Mouse (Mus musculus): ENCODE measurements around the gene Ptpn1. TPM values are rescaled to one million over a fixed set of nuclear protein-coding genes. Genes with fewer than 3 reads are reported as not detected.

The Ptpn1 gene
- polyA plus RNA-seq, 1 experiment from 2014 or later = 45.1 TPM

DNA sequence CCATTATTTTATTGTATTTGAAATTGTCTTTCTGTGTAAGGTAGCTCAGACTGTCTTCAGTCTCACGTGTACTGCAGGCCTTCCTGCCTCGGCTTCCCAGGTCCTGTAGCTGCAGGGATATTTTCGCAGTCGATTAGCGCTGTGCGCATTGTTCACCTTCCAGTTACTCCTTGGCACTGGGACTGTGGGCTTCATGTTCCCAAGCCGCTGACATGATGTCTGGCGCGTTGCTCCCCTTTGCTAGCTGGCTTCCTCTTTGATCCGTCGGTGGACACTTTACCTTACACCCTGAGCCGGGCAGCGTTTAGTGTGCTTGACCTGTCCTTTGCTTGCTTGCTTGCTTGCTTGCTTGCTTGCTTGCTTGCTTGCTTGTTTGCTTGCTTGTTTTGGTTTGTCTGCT, 16.7 kb downstream of the Ptpn1 start:
- Histone ChIP-seq H3K9me3 (replicated peaks) (no peaks in the 10 kb centered on the region), H3K36me3 (no peaks in the 10 kb centered on the region), H3K4me1 (replicated peaks) (peaks cover 52% of the 10 kb centered on the region), H3K27me3 (no peaks in the 10 kb centered on the region), H3K4me2 (no peak overlapping the region), H3K9ac (no peak overlapping the region), H3K4me3 (no peak overlapping the region), H3K27ac (peak overlapping the region; percentile 53)
- 60% methylated on average over 13 of the region's 13 CpGs for WGBS
- ATAC-seq (replicated peaks; ENCODE audit: insufficient number of reproducible peaks, insufficient read depth, low FRiP score, low read depth) = no peak

DNA sequence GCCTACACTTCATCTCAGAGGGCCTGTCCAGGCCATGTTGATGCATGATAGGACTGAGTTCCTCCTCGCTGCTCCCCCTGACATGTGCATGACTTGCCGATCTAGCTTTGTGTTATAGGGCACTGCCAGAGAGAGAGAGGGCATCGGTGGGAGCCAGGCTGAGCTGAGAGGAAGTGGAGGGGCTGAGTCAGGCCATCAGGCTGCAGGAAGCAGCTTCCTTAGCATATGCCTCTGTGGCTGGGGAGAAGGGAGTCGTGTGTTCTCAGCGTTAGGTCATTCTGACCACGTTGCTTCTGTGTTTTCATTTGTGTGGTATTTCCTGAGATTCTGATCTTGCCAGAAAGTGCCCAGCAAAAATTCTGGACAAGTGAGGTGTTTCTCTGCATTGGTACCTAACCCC, 17.4 kb downstream of the Ptpn1 start:
- no peak overlapping the region; the same call in 1 of the 2 replicates for H3K9ac ChIP-seq
- H3K9me3 ChIP-seq (replicated peaks) = no peaks in the 10 kb centered on the region
- no peaks in the 10 kb centered on the region for H3K36me3 ChIP-seq
- no peaks in the 10 kb centered on the region for H3K27me3 ChIP-seq
- no peak overlapping the region for H3K4me3 ChIP-seq
- WGBS = 43% methylated on average over 6 of the region's 6 CpGs
- no peak overlapping the region for H3K4me2 ChIP-seq
- H3K27ac ChIP-seq = peak overlapping the region; percentile 53
- ATAC-seq (replicated peaks; ENCODE audit: insufficient number of reproducible peaks, insufficient read depth, low FRiP score, low read depth) = peak; percentile 48; the same call in 1 of the 2 replicates
- H3K4me1 ChIP-seq (replicated peaks) = peaks cover 52% of the 10 kb centered on the region

DNA sequence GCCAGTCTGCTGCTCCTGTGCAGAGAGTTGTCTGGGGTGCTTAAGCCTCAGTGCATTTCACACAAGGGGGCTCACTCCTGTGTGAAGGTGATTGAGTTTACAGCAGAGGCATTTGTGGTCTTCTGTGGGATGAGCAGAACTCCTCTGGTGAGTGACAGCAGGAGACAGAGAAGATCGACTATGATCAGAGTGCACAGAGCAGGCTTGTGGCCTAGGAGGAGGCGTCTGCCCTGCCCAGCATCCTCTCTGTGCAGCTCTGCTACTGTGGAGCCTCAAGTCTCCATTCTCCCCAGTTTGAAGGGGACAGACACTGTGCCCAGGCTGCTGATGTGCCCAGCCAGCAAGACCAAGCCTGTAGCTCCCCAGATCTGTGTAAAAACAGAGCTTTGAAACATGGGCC, 18.0 kb downstream of the Ptpn1 start:
- H3K4me3 ChIP-seq = no peak overlapping the region
- no peaks in the 10 kb centered on the region for H3K27me3 ChIP-seq
- no peak overlapping the region for H3K4me2 ChIP-seq
- 63% methylated on average over 2 of the region's 2 CpGs for WGBS
- no peaks in the 10 kb centered on the region for H3K9me3 ChIP-seq (replicated peaks)
- H3K36me3 ChIP-seq = no peaks in the 10 kb centered on the region
- H3K4me1 ChIP-seq (replicated peaks) = peaks cover 52% of the 10 kb centered on the region
- no peak for ATAC-seq (replicated peaks; ENCODE audit: insufficient number of reproducible peaks, insufficient read depth, low FRiP score, low read depth)
- no peak overlapping the region for H3K9ac ChIP-seq
- peak overlapping the region; percentile 53 for H3K27ac ChIP-seq

DNA sequence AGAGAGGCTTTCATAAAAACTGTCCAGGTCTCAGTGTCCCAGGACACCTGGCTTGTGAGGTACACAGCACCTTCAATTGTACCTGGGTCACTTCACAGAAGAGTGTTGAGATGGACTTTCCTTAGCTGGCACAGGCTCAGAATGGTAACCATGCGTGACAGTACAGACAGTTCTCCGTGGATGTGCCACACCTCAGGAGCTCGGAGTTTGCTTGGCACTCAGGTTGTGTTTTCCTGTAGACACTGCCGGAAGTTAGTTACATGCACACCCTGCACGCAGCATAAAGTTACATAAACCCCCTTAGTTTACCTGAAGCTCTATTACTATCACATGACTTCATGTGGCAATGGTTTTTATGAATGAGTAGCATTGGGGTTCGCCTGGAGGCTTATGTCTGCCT, 18.8 kb downstream of the Ptpn1 start:
- Histone ChIP-seq H3K27ac (no peak overlapping the region), H3K4me2 (no peak overlapping the region), H3K9me3 (replicated peaks) (no peaks in the 10 kb centered on the region), H3K4me3 (no peak overlapping the region), H3K9ac (no peak overlapping the region), H3K27me3 (no peaks in the 10 kb centered on the region), H3K4me1 (replicated peaks) (peaks cover 47% of the 10 kb centered on the region), H3K36me3 (no peaks in the 10 kb centered on the region)
- ATAC-seq (replicated peaks; ENCODE audit: insufficient number of reproducible peaks, insufficient read depth, low FRiP score, low read depth) = no peak
- WGBS = 87% methylated on average over 6 of the region's 6 CpGs

DNA sequence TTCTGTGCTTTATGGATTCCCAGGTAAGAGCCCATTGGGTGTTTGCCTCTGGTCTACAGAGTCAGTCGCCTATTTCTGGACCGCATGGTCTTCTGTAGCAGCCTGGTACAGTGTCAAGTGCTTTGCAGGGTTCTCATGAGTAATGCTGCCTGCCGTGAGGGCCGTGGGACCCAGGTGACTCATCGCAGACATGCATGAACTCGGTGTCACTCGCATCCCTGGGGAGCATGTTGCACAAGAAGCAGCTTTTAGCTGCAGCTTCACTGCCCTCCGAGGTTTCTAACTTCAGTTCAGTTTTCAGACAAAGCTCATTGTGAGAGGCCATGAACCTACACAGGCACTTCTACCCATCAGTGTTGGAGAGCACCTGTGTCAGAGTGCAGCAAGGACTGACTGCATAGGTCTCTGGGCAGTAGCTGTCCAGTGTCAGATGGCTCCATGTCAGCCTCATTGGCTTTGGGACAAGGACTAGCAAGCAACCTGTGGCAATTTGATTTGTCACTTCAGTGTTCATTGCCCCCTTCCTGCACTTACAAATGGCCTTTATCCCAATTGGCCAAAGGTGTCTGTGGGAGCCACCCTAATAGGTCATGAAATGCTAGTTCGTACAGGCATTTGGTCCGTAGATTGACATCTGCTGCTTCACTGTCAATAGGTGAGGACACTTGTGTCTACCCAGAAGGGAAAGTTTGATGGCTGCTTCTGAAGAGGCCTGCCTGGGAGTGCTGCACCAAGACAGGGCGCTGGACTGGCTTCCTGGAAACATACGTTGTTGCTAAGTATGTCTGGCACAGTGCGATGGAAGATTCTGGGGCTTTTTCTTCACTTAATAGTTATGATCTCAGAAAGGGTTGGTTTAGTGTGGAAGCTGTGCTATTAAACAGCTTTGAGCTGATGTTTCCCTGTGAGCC, 19.7 kb downstream of the Ptpn1 start:
- Histone ChIP-seq H3K9ac (no peak overlapping the region), H3K9me3 (replicated peaks) (no peaks in the 10 kb centered on the region), H3K4me1 (replicated peaks) (peaks cover 47% of the 10 kb centered on the region), H3K4me3 (no peak overlapping the region), H3K27ac (no peak overlapping the region), H3K36me3 (no peaks in the 10 kb centered on the region), H3K27me3 (no peaks in the 10 kb centered on the region), H3K4me2 (no peak overlapping the region)
- ATAC-seq (replicated peaks; ENCODE audit: insufficient number of reproducible peaks, insufficient read depth, low FRiP score, low read depth) = no peak
- 74% methylated on average over 13 of the region's 13 CpGs for WGBS

DNA sequence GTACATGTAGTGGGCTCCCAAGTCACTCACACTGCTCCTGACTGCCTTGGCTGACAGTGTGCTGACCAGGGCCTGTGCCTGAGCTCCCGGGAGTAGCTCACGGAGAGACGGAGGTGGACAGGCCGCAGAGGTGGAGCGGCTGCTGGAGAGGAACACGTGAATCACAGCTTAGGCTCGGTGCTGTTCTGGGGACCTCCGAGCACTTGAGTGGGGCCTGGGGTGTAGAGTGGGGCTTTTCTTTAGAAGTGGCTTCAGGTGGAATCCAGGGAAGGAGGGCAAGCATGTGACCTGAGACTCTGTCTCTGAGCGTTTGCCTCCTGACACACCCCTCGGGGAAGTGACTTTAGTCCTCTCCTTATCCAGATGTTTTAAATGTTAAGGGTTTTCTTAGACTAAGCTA, 22.0 kb downstream of the Ptpn1 start:
- Histone ChIP-seq H3K27me3 (no peaks in the 10 kb centered on the region), H3K27ac (no peak overlapping the region), H3K9me3 (replicated peaks) (no peaks in the 10 kb centered on the region), H3K4me3 (no peak overlapping the region), H3K4me2 (no peak overlapping the region), H3K4me1 (replicated peaks) (peaks cover 48% of the 10 kb centered on the region), H3K36me3 (no peaks in the 10 kb centered on the region), H3K9ac (no peak overlapping the region)
- no peak for ATAC-seq (replicated peaks; ENCODE audit: insufficient number of reproducible peaks, insufficient read depth, low FRiP score, low read depth)
- WGBS = 68% methylated on average over 10 of the region's 10 CpGs

DNA sequence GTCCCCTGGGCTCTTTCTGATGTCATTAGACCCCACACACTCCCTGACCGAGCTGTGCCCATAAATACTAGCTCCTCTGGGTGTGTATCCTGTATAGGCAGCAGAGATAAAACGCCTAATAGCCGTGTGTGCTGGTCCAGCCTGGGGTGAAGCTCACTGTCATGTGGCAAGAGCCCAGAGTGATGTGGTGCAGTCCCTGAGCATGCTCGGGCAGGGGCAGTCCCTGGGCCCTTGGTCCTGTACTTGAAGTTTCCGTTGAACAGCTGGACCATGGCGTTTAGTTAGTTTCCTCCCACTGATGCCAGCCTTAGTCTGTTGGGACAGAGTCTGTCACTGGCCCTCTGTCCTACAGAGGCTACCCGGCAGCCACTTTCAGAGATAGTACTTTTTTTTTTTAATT, 23.1 kb downstream of the Ptpn1 start:
- no peak overlapping the region for H3K27ac ChIP-seq
- no peak overlapping the region for H3K4me2 ChIP-seq
- ATAC-seq (replicated peaks; ENCODE audit: insufficient number of reproducible peaks, insufficient read depth, low FRiP score, low read depth) = no peak
- no peaks in the 10 kb centered on the region for H3K27me3 ChIP-seq
- H3K4me3 ChIP-seq = no peak overlapping the region
- H3K4me1 ChIP-seq (replicated peaks) = peaks cover 48% of the 10 kb centered on the region
- no peak overlapping the region for H3K9ac ChIP-seq
- 65% methylated on average over 7 of the region's 7 CpGs for WGBS
- no peaks in the 10 kb centered on the region for H3K9me3 ChIP-seq (replicated peaks)
- H3K36me3 ChIP-seq = no peaks in the 10 kb centered on the region

DNA sequence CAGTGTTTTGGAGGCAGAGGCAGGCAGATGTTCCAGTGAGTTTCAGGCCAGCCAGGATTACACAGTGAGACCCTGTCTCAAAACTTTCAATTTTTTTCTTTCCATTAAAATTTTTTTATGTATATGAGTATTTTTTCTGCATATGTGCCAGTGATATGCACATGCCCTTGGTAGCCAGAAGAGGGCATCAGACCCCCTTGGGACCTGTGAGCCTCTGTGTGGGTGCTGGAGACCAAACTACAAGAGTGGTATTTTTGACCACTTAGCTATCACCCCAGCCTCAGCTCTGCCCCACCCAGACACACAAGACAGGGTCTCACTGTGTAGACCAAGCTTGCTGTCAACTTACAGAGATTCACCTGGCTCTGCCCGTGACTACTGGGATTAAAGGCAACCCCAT, 25.7 kb downstream of the Ptpn1 start:
- 96% methylated on average over 1 of the region's 1 CpGs for WGBS
- H3K9me3 ChIP-seq (replicated peaks) = no peaks in the 10 kb centered on the region
- H3K36me3 ChIP-seq = no peaks in the 10 kb centered on the region
- no peak overlapping the region for H3K4me3 ChIP-seq
- H3K27me3 ChIP-seq = no peaks in the 10 kb centered on the region
- no peak overlapping the region for H3K9ac ChIP-seq
- no peak overlapping the region for H3K4me2 ChIP-seq
- H3K27ac ChIP-seq = peak overlapping the region; percentile 77
- H3K4me1 ChIP-seq (replicated peaks) = peaks cover 52% of the 10 kb centered on the region
- ATAC-seq (replicated peaks; ENCODE audit: insufficient number of reproducible peaks, insufficient read depth, low FRiP score, low read depth) = no peak

DNA sequence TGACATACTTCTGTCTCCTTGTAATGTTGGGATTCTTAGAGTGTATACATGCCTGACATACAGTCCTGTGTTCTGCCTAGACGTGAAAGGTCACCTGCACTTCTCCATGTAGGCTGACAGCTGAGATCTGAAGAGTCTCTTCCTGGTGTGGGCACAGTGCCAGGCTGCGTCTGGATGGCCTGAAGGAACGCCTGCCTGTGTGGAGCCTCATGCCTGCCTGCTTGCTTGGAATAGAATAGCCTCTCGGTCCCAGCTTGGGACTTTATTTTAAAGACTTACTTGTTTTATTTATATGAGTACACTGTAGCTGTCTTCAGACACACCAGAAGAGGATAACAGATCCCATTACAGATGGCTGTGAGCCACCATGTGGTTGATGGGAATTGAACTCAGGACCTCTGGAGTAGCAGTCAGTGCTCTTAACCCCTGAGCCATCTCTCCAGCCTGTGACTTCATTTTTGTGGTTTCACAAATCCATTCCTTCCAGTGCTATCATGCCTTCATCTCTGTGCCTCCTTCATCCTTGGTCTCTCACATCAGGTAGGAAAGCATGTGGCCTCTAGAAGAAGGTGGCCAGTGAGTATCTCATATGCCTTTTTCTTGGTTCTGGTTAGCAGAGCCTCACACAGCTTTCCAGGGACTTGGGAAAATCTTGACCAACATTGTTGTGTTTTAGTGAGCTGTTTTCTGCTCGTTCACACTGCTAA, 26.4 kb downstream of the Ptpn1 start:
- Histone ChIP-seq H3K27me3 (no peaks in the 10 kb centered on the region), H3K4me1 (replicated peaks) (peaks cover 59% of the 10 kb centered on the region), H3K4me3 (no peak overlapping the region), H3K9ac (0 out of 2 replicates have a peak overlapping the region, but pooled peaks have one; percentile 5), H3K4me2 (peak overlapping the region; percentile 28), H3K9me3 (replicated peaks) (no peaks in the 10 kb centered on the region), H3K27ac (peak overlapping the region; percentile 77), H3K36me3 (no peaks in the 10 kb centered on the region)
- ATAC-seq (replicated peaks; ENCODE audit: insufficient number of reproducible peaks, insufficient read depth, low FRiP score, low read depth) = 0 out of 2 replicates have a peak, but pooled peaks have one; percentile 36
- 20% methylated on average over 5 of the region's 5 CpGs for WGBS

DNA sequence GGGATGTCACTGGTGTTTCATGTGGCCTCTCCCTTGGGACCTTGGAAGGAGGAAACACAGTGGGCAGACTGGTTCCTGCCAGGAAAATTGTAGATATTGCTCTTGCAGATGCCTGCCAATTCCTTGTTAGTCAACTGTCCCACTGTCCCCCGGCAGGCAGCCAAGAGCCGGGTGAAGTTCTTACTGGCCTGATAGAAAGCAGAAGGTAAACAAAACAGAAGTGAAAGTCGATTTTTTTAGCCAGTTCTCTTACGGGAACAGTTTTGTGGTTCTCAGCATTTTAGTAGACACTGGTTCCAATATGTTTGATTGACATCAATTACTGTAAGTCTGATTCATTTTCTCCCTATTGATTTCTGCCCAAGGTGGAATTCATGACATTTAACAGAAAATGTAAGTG, 27.0 kb downstream of the Ptpn1 start:
- Histone ChIP-seq H3K4me3 (no peak overlapping the region), H3K27me3 (no peaks in the 10 kb centered on the region), H3K9ac (peak overlapping the region; percentile 5; the same call in 1 of the 2 replicates), H3K36me3 (no peaks in the 10 kb centered on the region), H3K4me2 (peak overlapping the region; percentile 28), H3K4me1 (replicated peaks) (peaks cover 62% of the 10 kb centered on the region), H3K27ac (peak overlapping the region; percentile 77), H3K9me3 (replicated peaks) (no peaks in the 10 kb centered on the region)
- WGBS = 11% methylated on average over 4 of the region's 4 CpGs
- ATAC-seq (replicated peaks; ENCODE audit: insufficient number of reproducible peaks, insufficient read depth, low FRiP score, low read depth) = no peak; the same call in 1 of the 2 replicates

DNA sequence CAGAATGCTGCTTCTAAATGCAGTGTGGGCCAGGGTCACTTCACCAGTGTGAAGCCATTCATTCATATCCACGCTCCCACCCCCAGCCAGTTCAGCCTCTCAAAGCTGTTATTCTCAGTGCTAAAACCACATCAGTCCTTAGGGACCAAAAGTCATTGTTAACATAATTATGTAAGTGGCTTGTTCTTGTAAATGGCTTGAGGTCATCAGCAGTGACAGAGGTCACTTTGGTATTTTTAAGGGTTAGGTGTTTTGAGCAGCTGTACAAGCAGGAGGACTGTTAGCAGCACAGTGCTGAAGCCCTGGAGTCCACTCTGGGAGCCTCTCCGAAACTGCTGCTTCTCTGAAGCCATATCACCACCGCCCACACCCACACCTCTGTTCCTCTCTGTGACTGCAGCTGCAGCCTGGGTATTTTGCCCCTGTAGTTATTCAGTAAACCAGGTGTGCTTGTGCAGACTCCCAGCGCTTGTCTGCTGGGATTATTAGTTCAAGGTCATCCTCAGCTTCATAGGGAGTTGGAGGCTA, 27.6 kb downstream of the Ptpn1 start:
- H3K4me1 ChIP-seq (replicated peaks) = peaks cover 68% of the 10 kb centered on the region
- H3K9me3 ChIP-seq (replicated peaks) = no peaks in the 10 kb centered on the region
- peak overlapping the region; percentile 28; the same call in 1 of the 2 replicates for H3K4me2 ChIP-seq
- 54% methylated on average over 4 of the region's 4 CpGs for WGBS
- H3K4me3 ChIP-seq = no peak overlapping the region
- H3K9ac ChIP-seq = peak overlapping the region; percentile 2; the same call in 1 of the 2 replicates
- 0 out of 2 replicates have a peak, but pooled peaks cover under 1% of the 10 kb centered on the region for H3K36me3 ChIP-seq
- H3K27me3 ChIP-seq = no peaks in the 10 kb centered on the region
- peak overlapping the region; percentile 77 for H3K27ac ChIP-seq
- no peak for ATAC-seq (replicated peaks; ENCODE audit: insufficient number of reproducible peaks, insufficient read depth, low FRiP score, low read depth)
